Mouse (Mus musculus) splenic B cell, adult 2 months (primary cell): ENCODE data around the gene 1700019D03Rik.
"Not testable (repeated sequence)": the region's sequence is repeated elsewhere in the genome, so short reads cannot be mapped to it uniquely, and the experiment has no call there.

Source experiments
- DNase-seq: peaks from one replicate; pipeline ENCODE4 v3.0.0-alpha.2; 2011; ENCODE audit warnings: low read depth, low spot score
- H3K27me3 ChIP-seq: 2 replicates; pipeline ENCODE4 v1.6.1; 2012; ENCODE audit warnings: mild to moderate bottlenecking, low read length, moderate library complexity, mixed read lengths; ENCODE audit not compliant: control insufficient read depth, poor library complexity, insufficient read depth, severe bottlenecking
- H3K36me3 ChIP-seq: 2 replicates; pipeline ENCODE4 v1.6.1; 2012; ENCODE audit warnings: mild to moderate bottlenecking, low read length, moderate library complexity, mixed read lengths; ENCODE audit not compliant: control insufficient read depth, poor library complexity, insufficient read depth, severe bottlenecking

The 1700019D03Rik gene

DNA sequence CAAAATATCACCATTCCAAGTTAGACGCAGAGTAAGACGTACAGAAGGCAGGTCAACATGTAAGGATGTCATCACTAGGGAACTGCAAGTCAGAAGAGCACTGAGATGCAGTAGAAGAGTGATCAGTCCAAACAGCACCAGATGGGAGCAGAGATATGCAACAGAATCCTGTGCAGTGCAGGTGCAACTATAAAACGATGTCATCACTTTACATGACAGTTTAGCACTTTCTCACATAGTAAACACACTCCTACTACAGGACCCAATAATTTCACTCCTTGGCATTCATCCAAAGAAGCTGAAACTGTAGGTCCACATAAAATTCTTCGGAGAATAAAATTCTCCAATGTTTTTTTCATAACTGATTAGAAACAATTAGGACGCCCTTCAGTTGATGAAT, 85.5 kb downstream of the 1700019D03Rik start:
- no peaks in the 10 kb centered on the region for H3K27me3 ChIP-seq
- H3K36me3 ChIP-seq = no peaks in the 10 kb centered on the region
- no peak for DNase-seq

DNA sequence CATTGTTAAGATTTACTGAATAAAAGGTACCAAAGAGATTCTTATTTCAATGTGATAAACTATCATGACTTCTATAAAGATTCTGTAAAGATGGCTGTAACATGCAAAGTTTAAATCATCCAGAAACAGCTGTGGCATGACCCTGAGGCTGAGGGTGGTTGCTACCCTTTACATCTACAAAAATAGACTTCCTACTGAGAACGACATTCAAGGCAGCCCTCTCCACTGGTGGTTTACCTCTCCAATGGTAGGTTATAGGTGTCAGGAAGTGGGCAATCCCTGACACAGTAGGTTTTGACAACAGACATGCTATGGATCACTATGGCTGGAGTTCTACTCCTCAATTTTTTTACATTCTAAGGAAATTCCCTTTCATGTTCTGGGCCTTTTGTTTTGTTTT, 95.5 kb downstream of the 1700019D03Rik start:
- DNase-seq, H3K27me3 ChIP-seq: not testable (repeated sequence)

DNA sequence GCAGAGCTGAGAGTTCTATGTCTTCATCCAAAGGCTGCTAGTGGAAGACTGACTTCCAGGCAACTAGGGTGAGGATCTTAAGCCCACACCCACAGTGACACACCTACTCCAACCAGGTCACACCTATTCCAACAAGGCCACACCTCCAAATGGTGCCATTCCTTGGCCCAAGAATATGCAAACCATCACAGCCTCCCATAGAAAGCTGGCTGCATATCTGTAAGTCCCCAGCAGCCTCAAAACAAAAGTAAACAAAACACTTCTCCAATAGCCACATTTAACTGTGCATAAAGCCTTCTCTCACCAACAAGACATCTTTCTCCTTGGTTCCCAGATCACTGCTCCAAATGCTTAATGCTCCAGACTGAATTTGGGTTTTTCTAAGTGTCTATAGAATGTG, 101.1 kb downstream of the 1700019D03Rik start:
- DNase-seq = not testable (repeated sequence)

More for the DNA sequence above, 95.5 kb downstream of the 1700019D03Rik start:
- H3K36me3 ChIP-seq = not testable (repeated sequence)

DNA sequence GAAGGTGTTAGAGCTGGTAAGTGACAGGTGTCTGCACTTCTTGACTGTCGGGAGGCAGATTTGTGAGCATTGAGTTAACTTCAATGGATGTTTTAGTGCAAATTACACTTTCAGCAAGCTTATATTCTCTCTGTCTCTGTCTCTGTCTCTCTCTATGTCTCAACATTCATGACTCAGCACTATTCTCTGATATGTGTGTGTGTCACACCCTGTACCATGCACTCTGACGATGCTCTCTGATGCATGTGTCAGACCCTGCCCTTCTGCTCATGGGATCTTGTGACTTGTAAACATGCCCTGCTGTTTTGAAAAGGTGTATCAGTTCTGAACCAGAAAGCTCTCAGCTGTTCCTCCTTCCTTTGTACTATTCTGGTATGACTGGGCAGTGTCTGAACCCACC, 103.3 kb downstream of the 1700019D03Rik start:
- Histone ChIP-seq H3K36me3 (no peaks in the 10 kb centered on the region), H3K27me3 (no peaks in the 10 kb centered on the region; the same call in 1 of the 2 replicates)
- DNase-seq = no peak

More for the DNA sequence above, 101.1 kb downstream of the 1700019D03Rik start:
- not testable (repeated sequence) for H3K36me3 ChIP-seq, H3K27me3 ChIP-seq

DNA sequence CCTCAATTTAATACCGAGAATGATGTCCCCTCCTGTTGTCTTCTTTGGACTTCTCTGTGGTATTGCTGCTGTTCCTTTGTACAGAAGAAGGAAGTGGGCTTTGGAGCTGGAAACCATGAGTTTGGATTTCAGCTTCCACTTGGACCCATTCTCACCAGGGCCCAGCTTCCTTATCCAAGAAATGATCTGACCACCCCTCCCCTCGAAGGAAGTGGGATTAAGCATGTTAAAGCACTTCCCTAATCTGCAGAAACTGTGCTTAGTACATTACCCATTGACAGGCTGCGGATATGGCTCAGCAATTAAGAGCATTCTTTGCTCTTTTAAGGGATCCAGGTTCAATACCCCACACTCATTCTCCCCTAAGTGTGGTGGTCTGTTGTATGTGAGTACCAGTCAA, 110.2 kb downstream of the 1700019D03Rik start:
- Histone ChIP-seq H3K36me3 (0 out of 2 replicates have a peak, but pooled peaks cover 1% of the 10 kb centered on the region), H3K27me3 (no peaks in the 10 kb centered on the region)
- DNase-seq = no peak

DNA sequence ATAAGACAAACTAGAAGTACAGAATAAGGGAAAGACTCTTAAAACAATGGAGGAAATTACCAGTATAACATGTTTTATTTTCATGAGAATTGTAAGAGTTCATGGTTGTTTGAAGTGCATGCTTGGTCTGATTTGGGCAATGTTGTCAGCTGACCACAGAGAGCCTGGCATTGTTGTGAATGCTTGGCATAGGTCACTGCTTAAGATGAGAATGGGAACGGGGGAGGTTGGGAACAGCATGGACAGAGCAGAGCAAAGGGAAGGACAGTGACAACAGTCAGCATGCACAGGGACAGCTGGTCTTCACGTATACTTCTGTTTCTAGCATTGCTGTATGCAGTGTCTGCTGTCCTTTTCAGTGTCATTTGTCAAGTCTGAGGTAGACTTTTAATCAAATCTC, 135.8 kb downstream of the 1700019D03Rik start:
- H3K36me3 ChIP-seq = 0 out of 2 replicates have a peak, but pooled peaks cover 4% of the 10 kb centered on the region
- DNase-seq = no peak
- no peaks in the 10 kb centered on the region for H3K27me3 ChIP-seq
